Mouse (Mus musculus) bone marrow macrophage, adult 2 months (primary cell): ENCODE measurements around the gene Pbx4.

Source experiments
- CTCF ChIP-seq: IDR thresholded peaks from 2 replicates; pipeline ENCODE4 v1.5.1; 2012; ENCODE audit warnings: low read depth, mild to moderate bottlenecking, low read length, moderate library complexity
- POLR2A ChIP-seq: IDR thresholded peaks from 2 replicates; pipeline ENCODE4 v1.6.1; 2012; ENCODE audit warnings: mild to moderate bottlenecking, low read depth, low read length, borderline replicate concordance

DNA sequence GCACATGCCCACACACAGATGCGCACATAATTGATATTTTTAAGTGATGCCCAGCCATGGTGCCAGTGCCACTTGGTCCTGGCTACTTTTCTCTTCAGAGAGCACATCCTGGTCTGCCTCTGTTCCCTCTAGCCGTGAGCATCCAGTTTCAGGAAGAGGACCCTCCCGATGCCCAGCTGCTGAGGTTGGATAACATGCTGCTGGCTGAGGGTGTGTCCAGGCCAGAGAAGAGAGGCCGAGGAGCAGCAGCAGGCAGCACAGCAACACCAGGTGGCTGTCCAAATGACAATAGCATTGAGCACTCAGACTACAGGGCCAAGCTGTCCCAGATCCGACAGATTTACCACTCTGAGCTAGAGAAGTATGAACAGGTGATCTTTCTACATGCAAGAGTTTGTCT is 31.9 kb downstream of the Pbx4 start:
- TF ChIP-seq CTCF (no peak), POLR2A (no peak)
